8 mouse cellular contexts compared by ENCODE assay signal in genomic region chr11:69661221-69661881, GRCm38 (mm10). TPM values are rescaled to one million over a fixed set of nuclear protein-coding genes. Genes with fewer than 3 reads are reported as not detected.
A peak's percentile ranks its signal among the peaks of the same experiment; 100 is the strongest.
DNase-seq lines count a peak whose midpoint lies in the region; ATAC-seq and TF ChIP-seq lines count a peak whose summit lies in the region.

No protein-coding gene starts in this region.

- H3K4me1 ChIP-seq in MEL (ENCODE audit: control insufficient read depth in 1 of 2, insufficient read depth in 2 of 2, low read length in 2 of 2) = peaks cover 4 to 23% of the 10 kb centered on the region in 2 experiments
- H3K4me1 ChIP-seq in forebrain, embryonic 16.5 days (replicated peaks; ENCODE audit: control insufficient read depth, insufficient read depth, low read length) = peaks cover 20% of the 10 kb centered on the region
- peaks cover 10% of the 10 kb centered on the region for H3K4me1 ChIP-seq in limb, embryonic 14.5 days (ENCODE audit: control insufficient read depth, insufficient read depth, low read length)
- H3K4me1 ChIP-seq in stomach, embryonic 16.5 days (ENCODE audit: control insufficient read depth, insufficient read depth, low read length) = peaks cover 27% of the 10 kb centered on the region

- H3K27ac ChIP-seq in MEL (ENCODE audit: control insufficient read depth, low read depth, low read length) = peak overlapping the region; percentile 30
- H3K27ac ChIP-seq in forebrain, embryonic 16.5 days (ENCODE audit: low read length) = peak overlapping the region; percentile 19
- peak overlapping the region; percentile 93; the same call in 1 of the 2 replicates for H3K27ac ChIP-seq in limb, embryonic 14.5 days (replicated peaks; ENCODE audit: low read depth, low read length)
- peak overlapping the region; percentile 94 for H3K27ac ChIP-seq in stomach, embryonic 16.5 days (ENCODE audit: low read length)

- H3K4me3 ChIP-seq in MEL (ENCODE audit: control insufficient read depth in 1 of 2, insufficient read depth in 1 of 2, low read depth in 2 of 2, low read length in 2 of 2) = peak overlapping the region; percentile 63 to 78
- H3K4me3 ChIP-seq in forebrain, embryonic 16.5 days (replicated peaks; ENCODE audit: low read length) = peak overlapping the region; percentile 69
- peak overlapping the region; percentile 54 for H3K4me3 ChIP-seq in limb, embryonic 14.5 days (replicated peaks; ENCODE audit: low read length)
- peak overlapping the region; percentile 69 for H3K4me3 ChIP-seq in stomach, embryonic 16.5 days (replicated peaks; ENCODE audit: low read length)

- peak overlapping the region; percentile 85 for H3K9ac ChIP-seq in MEL (ENCODE audit: control insufficient read depth, low read depth, low read length, poor library complexity, severe bottlenecking)
- H3K9ac ChIP-seq in forebrain, embryonic 16.5 days (replicated peaks; ENCODE audit: low read depth, low read length) = peak overlapping the region; percentile 70; the same call in 1 of the 2 replicates
- peak overlapping the region; percentile 64 for H3K9ac ChIP-seq in limb, embryonic 14.5 days (ENCODE audit: low read depth, low read length, severe bottlenecking)
- peak overlapping the region; percentile 82 for H3K9ac ChIP-seq in stomach, embryonic 16.5 days (ENCODE audit: low read length)

- H3K36me3 ChIP-seq in MEL (ENCODE audit: control insufficient read depth in 1 of 2, insufficient read depth in 2 of 2, low read length in 2 of 2) = peaks cover 0 to 23% of the 10 kb centered on the region in 2 experiments; a peak in 2 of 4 replicates
- peaks cover 15% of the 10 kb centered on the region for H3K36me3 ChIP-seq in forebrain, embryonic 16.5 days (ENCODE audit: control insufficient read depth, insufficient read depth)
- H3K36me3 ChIP-seq in limb, embryonic 14.5 days (ENCODE audit: control insufficient read depth, insufficient read depth, low read length) = peaks cover 64% of the 10 kb centered on the region
- H3K36me3 ChIP-seq in stomach, embryonic 16.5 days (ENCODE audit: control insufficient read depth, insufficient read depth, low read length) = 0 out of 2 replicates have a peak, but pooled peaks cover 16% of the 10 kb centered on the region

- peaks cover 8% of the 10 kb centered on the region for H3K79me2 ChIP-seq in MEL (ENCODE audit: control insufficient read depth, insufficient read depth, low read length, poor library complexity)

- ATAC-seq in forebrain, embryonic 16.5 days = no peak
- ATAC-seq in limb, embryonic 14.5 days (ENCODE audit: low FRiP score, low read depth) = no peak
- no peak for ATAC-seq in stomach, embryonic 16.5 days (ENCODE audit: insufficient read depth, low FRiP score)

- no peak for TF ChIP-seq EP300 in MEL (IDR thresholded peaks at IDR 0.05; ENCODE audit: low read depth in 1 of 2, low read length in 2 of 2)

- no peaks in the 10 kb centered on the region for H3K27me3 ChIP-seq in MEL (ENCODE audit: control insufficient read depth in 1 of 2, insufficient read depth in 2 of 2, low read length in 2 of 2)
- H3K27me3 ChIP-seq in forebrain, embryonic 16.5 days (replicated peaks; ENCODE audit: control insufficient read depth, insufficient read depth, low read length) = no peaks in the 10 kb centered on the region
- no peaks in the 10 kb centered on the region for H3K27me3 ChIP-seq in limb, embryonic 14.5 days (ENCODE audit: control insufficient read depth, insufficient read depth, low read length)
- H3K27me3 ChIP-seq in stomach, embryonic 16.5 days (ENCODE audit: control insufficient read depth, insufficient read depth, low read length) = no peaks in the 10 kb centered on the region

- no peak for TF ChIP-seq RAD21 in MEL (IDR thresholded peaks at IDR 0.05; ENCODE audit: low read depth, low read length)

- no peak for TF ChIP-seq POLR2A in MEL (IDR thresholded peaks at IDR 0.05; ENCODE audit: control insufficient read depth in 1 of 2, insufficient read depth in 1 of 2, low read depth in 1 of 2, low read length in 2 of 2, poor library complexity in 1 of 2)
- no peak for TF ChIP-seq POLR2A in limb, embryonic 14.5 days (IDR thresholded peaks at IDR 0.05; ENCODE audit: borderline replicate concordance, extremely low read depth, insufficient read depth, insufficient read length)

- WGBS in forebrain, embryonic 16.5 days = 71% methylated on average over 3 of the region's 3 CpGs
- WGBS in limb, embryonic 14.5 days = 85% methylated on average over 3 of the region's 3 CpGs
- 67% methylated on average over 3 of the region's 3 CpGs for WGBS in stomach, embryonic 16.5 days

- peak; percentile 22 to 40 for DNase-seq in heart, adult 18-20 months
- DNase-seq in heart, adult 9 months (ENCODE audit: low spot score in 2 of 2) = no peak
- peak; percentile 58 for DNase-seq in MEL (ENCODE audit: low read depth, low spot score)
- no peak for DNase-seq in limb, embryonic 14.5 days (ENCODE audit: low spot score)
- DNase-seq in urinary bladder, postnatal 36 days (ENCODE audit: low spot score in 2 of 2) = no peak
- DNase-seq in thymus, postnatal 36 days = no peak

- no peaks in the 10 kb centered on the region for H3K9me3 ChIP-seq in MEL (replicated peaks; ENCODE audit: insufficient read depth, low read length)
- H3K9me3 ChIP-seq in forebrain, embryonic 16.5 days (ENCODE audit: control insufficient read depth, low read length) = no peaks in the 10 kb centered on the region
- H3K9me3 ChIP-seq in limb, embryonic 14.5 days (ENCODE audit: control insufficient read depth, low read length) = no peaks in the 10 kb centered on the region
- no peaks in the 10 kb centered on the region for H3K9me3 ChIP-seq in stomach, embryonic 16.5 days (replicated peaks; ENCODE audit: control insufficient read depth, low read length)

- no peak for TF ChIP-seq CTCF in MEL (IDR thresholded peaks at IDR 0.05 in 2 of 3, conservative IDR thresholded peaks at IDR 0.05 in 1 of 3; ENCODE audit: control insufficient read depth in 1 of 3, insufficient read depth in 1 of 3, low read depth in 2 of 3, low read length in 3 of 3, poor library complexity in 1 of 3, severe bottlenecking in 1 of 3)

- H3K4me2 ChIP-seq in forebrain, embryonic 16.5 days (ENCODE audit: low read length) = peak overlapping the region; percentile 62
- peak overlapping the region; percentile 52 for H3K4me2 ChIP-seq in limb, embryonic 14.5 days (replicated peaks; ENCODE audit: low read depth, low read length, severe bottlenecking)
- peak overlapping the region; percentile 70 for H3K4me2 ChIP-seq in stomach, embryonic 16.5 days (ENCODE audit: low read depth, low read length)

TF ChIP-seq in MEL, 35 proteins besides CTCF, POLR2A, EP300 and RAD21 (continues in another document):
- TF ChIP-seq GATA1 (IDR thresholded peaks at IDR 0.05; ENCODE audit: low read depth, low read length) = no peak

RNA-seq across cellular contexts. Expression of gene Mpdu1, which starts 1.1 kb away (rescaled TPM):
- total RNA-seq in heart, adult 18-20 months (2021) = 10 to 100 TPM; 12.3 to 15.6 TPM
- total RNA-seq in MEL (2012; rRNA removed) = 60.9 and 62.1 TPM in 2 replicates
- 100 to 1,000 TPM; 101 to 259 TPM for polyA plus RNA-seq in MEL (2012; ENCODE audit: insufficient read depth in 1 of 2, insufficient read length in 2 of 2, low read depth in 1 of 2, low replicate concordance in 2 of 2, missing spikeins in 1 of 2)
- polyA plus RNA-seq in forebrain, embryonic 16.5 days (2015; fragmentation: Nextera tagmentation; extraction: Ambion mirVana) = 82.1 and 90.4 TPM in 2 replicates
- polyA plus RNA-seq in limb, embryonic 14.5 days (2012; rRNA removed) = 117 and 155 TPM in 2 replicates
- polyA plus RNA-seq in limb, embryonic 14.5 days (2014; fragmentation: Nextera tagmentation; extraction: Ambion mirVana) = 28.9 and 30.8 TPM in 2 replicates
- polyA plus RNA-seq in stomach, embryonic 16.5 days (2015; fragmentation: Nextera tagmentation; extraction: Ambion mirVana) = 67.7 and 68.8 TPM in 2 replicates

RNA-seq across cellular contexts. Expression of gene Cd68, which starts 4.6 kb away (rescaled TPM):
- 10 to 100 TPM in 1 of 2 experiments, 1 to 10 TPM in 1; 7.3 to 10.5 TPM for total RNA-seq in heart, adult 18-20 months (2021)
- total RNA-seq in MEL (2012; rRNA removed) = 4.1 and 5.3 TPM in 2 replicates
- 10 to 100 TPM in 1 of 2 experiments, not detected in 1; 19.8 TPM for polyA plus RNA-seq in MEL (2012; ENCODE audit: insufficient read depth in 1 of 2, insufficient read length in 2 of 2, low read depth in 1 of 2, low replicate concordance in 2 of 2, missing spikeins in 1 of 2)
- polyA plus RNA-seq in forebrain, embryonic 16.5 days (2015; fragmentation: Nextera tagmentation; extraction: Ambion mirVana) = 6.4 and 7.8 TPM in 2 replicates
- 16.6 and 24.3 TPM in 2 replicates for polyA plus RNA-seq in limb, embryonic 14.5 days (2012; rRNA removed)
- polyA plus RNA-seq in limb, embryonic 14.5 days (2014; fragmentation: Nextera tagmentation; extraction: Ambion mirVana) = 20.5 and 24.7 TPM in 2 replicates
- polyA plus RNA-seq in stomach, embryonic 16.5 days (2015; fragmentation: Nextera tagmentation; extraction: Ambion mirVana) = 18.9 and 19.6 TPM in 2 replicates

RNA-seq across cellular contexts. Expression of gene Sox15, which starts 6.2 kb away (rescaled TPM):
- total RNA-seq in heart, adult 18-20 months (2021) = not detected
- total RNA-seq in MEL (2012; rRNA removed) = not detected in 2 replicates
- under 1 TPM in 1 of 2 experiments, not detected in 1; 0.11 TPM for polyA plus RNA-seq in MEL (2012; ENCODE audit: insufficient read depth in 1 of 2, insufficient read length in 2 of 2, low read depth in 1 of 2, low replicate concordance in 2 of 2, missing spikeins in 1 of 2)
- not detected in 2 replicates for polyA plus RNA-seq in forebrain, embryonic 16.5 days (2015; fragmentation: Nextera tagmentation; extraction: Ambion mirVana)
- 1.5 and 2.1 TPM in 2 replicates for polyA plus RNA-seq in limb, embryonic 14.5 days (2012; rRNA removed)
- polyA plus RNA-seq in limb, embryonic 14.5 days (2014; fragmentation: Nextera tagmentation; extraction: Ambion mirVana) = 1.0 and 3.0 TPM in 2 replicates
- polyA plus RNA-seq in stomach, embryonic 16.5 days (2015; fragmentation: Nextera tagmentation; extraction: Ambion mirVana) = 7.7 and 7.9 TPM in 2 replicates

RNA-seq across cellular contexts. Expression of gene Eif4a1, which starts 10.9 kb away (rescaled TPM):
- 100 to 1,000 TPM; 185 to 188 TPM for total RNA-seq in heart, adult 18-20 months (2021)
- total RNA-seq in MEL (2012; rRNA removed) = 1,645 and 1,689 TPM in 2 replicates
- polyA plus RNA-seq in MEL (2012; ENCODE audit: insufficient read depth in 1 of 2, insufficient read length in 2 of 2, low read depth in 1 of 2, low replicate concordance in 2 of 2, missing spikeins in 1 of 2) = 100 to 1,000 TPM; 114 to 634 TPM
- polyA plus RNA-seq in forebrain, embryonic 16.5 days (2015; fragmentation: Nextera tagmentation; extraction: Ambion mirVana) = 563 and 599 TPM in 2 replicates
- 887 and 919 TPM in 2 replicates for polyA plus RNA-seq in limb, embryonic 14.5 days (2012; rRNA removed)
- 547 and 561 TPM in 2 replicates for polyA plus RNA-seq in limb, embryonic 14.5 days (2014; fragmentation: Nextera tagmentation; extraction: Ambion mirVana)
- 454 and 462 TPM in 2 replicates for polyA plus RNA-seq in stomach, embryonic 16.5 days (2015; fragmentation: Nextera tagmentation; extraction: Ambion mirVana)

RNA-seq across cellular contexts. Expression of gene Senp3, which starts 20.5 kb away (rescaled TPM):
- 10 to 100 TPM; 27.3 to 35.1 TPM for total RNA-seq in heart, adult 18-20 months (2021)
- total RNA-seq in MEL (2012; rRNA removed) = 121 and 147 TPM in 2 replicates
- 100 to 1,000 TPM; 171 to 890 TPM for polyA plus RNA-seq in MEL (2012; ENCODE audit: insufficient read depth in 1 of 2, insufficient read length in 2 of 2, low read depth in 1 of 2, low replicate concordance in 2 of 2, missing spikeins in 1 of 2)
- polyA plus RNA-seq in forebrain, embryonic 16.5 days (2015; fragmentation: Nextera tagmentation; extraction: Ambion mirVana) = 97.0 and 115 TPM in 2 replicates
- polyA plus RNA-seq in limb, embryonic 14.5 days (2012; rRNA removed) = 172 and 297 TPM in 2 replicates
- polyA plus RNA-seq in limb, embryonic 14.5 days (2014; fragmentation: Nextera tagmentation; extraction: Ambion mirVana) = 95.4 and 99.0 TPM in 2 replicates
- 66.3 and 68.5 TPM in 2 replicates for polyA plus RNA-seq in stomach, embryonic 16.5 days (2015; fragmentation: Nextera tagmentation; extraction: Ambion mirVana)

Comparison
In these comparisons a context has a peak if more than half of its experiments do, and no peak if none do; other contexts are left out.
1. DNase-seq: peak in heart, adult 18-20 months (2 of 2) and MEL (single experiment); none in heart, adult 9 months (0 of 2), limb, embryonic 14.5 days (single experiment), urinary bladder, postnatal 36 days (0 of 2) and thymus, postnatal 36 days (0 of 2).
2. H3K27ac ChIP-seq: peak in every context shown above with its lines; median percentile 94 in stomach, embryonic 16.5 days; 93 in limb, embryonic 14.5 days; 30 in MEL; 19 in forebrain, embryonic 16.5 days.
3. Peak in every context shown above with its lines, with median percentiles within 50 percentile points of each other: H3K4me3 ChIP-seq, H3K9ac ChIP-seq and H3K4me2 ChIP-seq.